Mouse (Mus musculus): ENCODE measurements around the gene Pde4d.

Pde4d gene

GRCm38 (mm10) chr13:108449116-108450097 is at the start of gene Pde4d:
Pde4d (plus strand) TSS chr13:108449948.
- no peak for DNase-seq (ENCODE audit: low spot score)

DNA sequence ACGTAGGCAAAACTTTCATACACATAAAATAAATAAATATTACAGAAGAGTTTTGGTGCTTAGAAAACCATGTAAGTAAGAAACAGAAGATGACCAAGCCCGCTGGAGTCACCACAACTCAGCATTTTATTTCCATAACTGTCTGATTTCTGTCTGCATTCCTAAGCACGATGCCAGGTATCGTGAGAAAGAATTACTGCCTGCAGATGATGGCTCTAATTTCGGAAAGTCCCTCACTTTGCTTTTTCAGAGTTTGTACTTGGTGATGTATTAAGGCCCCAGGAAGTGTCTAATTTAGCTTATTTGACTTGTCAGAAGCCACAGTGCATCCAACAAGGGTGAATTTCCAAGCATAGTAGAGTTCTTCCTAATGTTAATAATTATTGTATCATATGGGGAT is 46.6 kb upstream of the Pde4d start:
- DNase-seq (ENCODE audit: low spot score): no peak

DNA sequence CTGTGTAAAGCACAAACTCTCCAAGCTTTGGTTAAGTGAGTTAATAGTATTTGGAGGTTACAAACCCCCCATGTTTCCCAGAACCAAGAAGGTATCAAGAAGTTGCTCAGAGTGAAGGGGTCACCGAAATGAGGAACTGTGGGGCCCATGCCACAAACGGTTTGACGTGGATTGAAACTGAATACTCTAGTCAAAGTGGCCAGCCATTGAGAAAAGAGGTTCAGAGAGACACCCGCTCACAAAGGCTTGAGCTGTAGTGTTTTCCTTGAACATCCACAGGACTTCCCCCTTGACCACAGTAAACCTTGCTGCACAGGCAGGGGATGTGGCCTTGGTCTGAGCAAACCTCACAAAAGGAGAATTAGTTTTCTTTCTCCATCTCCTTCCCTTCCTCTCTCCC is 45.4 kb upstream of the Pde4d start:
- DNase-seq (ENCODE audit: low spot score): no peak

DNA sequence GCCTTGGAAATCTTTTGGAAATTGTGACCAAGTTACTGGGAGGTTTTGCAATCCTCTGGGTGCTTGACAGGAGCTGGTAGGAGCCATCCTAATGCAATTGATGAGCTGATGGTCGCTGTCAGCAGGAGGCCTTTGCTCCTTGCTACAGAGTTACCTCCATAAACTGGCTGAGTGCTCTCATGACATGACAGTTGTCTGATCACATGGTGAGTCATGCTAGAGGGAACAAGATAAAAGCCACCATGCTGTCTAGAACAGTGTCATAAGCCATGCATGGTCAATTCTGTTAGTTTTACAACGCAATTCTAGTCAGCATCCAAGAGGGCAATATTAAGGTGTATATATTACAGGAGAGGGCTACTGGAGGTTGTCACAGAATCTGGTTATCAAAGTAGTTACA is 34.3 kb upstream of the Pde4d start:
- DNase-seq (ENCODE audit: low spot score): no peak

DNA sequence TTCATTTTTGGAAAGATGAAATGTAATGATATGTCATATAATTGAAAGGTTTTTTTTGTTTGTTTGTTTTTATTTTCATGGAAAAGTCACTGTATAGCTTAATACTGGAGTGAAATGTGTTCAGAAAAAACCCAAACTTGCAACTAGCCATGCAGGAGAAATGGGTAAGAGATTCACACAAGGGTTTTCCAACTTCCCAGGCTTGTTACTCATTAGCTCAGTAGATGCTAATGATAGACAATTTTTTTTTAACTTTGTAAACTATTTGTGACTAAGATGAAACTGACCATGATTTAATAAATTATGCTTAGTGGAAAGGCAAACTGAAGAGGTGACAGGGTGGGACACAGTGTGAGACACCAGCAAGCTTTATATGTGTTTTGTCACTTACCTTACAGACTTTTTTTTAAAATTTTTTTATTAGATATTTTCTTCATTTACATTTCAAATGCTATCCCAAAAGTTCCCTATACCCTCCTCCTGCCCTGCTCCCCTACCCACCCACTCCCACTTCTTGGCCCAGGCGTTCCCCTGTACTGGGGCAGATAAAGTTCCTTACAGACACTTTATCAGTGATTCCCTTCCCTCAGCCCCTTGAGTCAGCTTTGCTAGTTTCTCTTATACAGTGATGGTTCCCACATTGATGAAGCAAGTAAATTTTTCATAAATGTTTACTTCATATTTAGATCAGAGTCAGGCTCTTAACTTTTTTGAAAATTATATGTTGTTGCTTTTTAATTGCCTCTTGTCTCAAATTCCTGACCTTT is 30.8 kb upstream of the Pde4d start:
- no peak for DNase-seq (ENCODE audit: low spot score)

DNA sequence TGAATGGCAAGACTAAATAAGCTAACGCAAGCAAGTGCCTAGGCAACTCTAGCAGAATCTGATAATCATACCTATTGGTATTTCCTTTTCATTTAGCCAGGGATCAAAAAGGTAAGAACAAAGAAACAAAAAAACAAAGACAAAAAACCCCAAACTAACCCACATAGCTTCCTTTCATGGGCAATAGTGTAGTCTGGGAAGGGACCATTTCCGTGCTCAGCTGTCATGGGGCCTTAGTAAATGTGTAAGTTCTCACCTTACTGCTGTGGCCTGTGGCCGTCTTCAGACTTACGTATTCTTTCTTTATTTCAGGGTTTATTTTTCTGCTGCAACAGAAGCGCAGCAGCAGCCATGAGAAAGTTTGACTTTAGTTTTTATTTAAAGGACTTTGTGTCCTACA is 23.4 kb upstream of the Pde4d start:
- no peak for DNase-seq (ENCODE audit: low spot score)

DNA sequence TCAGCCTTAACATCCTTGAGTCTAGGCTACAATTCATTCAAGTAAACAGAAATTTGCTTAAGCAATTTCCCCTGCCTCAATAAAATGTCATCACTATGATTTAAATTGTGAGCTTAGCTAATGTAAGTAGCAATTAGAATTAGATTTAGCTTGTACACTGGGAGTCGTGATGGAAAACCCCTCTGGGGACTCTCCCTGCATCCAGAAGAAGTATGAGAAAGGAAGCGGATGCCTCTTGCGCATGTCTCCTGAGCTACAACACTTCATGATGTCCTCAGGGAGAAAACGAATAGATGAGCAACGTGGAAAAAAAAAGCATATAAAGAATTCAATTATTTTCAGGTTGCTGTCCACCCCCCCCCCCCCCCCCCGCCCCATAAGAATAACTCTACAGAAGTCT is 20.9 kb upstream of the Pde4d start:
- no peak for DNase-seq (ENCODE audit: low spot score)

GRCm38 (mm10) chr13:108429623-108430022 is 20.1 kb upstream of the Pde4d start:
- no peak for DNase-seq (ENCODE audit: low spot score)

DNA sequence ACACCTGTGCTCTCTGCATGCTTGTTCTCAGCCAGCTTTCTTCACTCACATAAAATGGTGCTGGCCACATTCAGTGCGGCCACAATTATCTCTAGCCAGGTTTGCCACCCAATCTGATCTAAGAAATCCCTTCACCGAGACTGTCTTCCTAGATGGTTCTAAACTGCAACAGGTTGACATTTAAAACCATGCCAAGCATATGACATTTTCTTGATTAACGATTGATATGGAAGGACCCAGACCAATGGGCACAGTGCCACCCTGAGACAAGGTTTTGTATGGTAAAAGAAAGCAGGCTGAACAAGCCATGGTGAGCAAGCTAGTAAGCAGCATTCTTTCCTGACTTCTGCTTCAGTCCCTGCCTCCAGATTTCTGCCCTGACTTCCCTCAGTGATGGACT is 18.0 kb upstream of the Pde4d start:
- no peak for DNase-seq (ENCODE audit: low spot score)

DNA sequence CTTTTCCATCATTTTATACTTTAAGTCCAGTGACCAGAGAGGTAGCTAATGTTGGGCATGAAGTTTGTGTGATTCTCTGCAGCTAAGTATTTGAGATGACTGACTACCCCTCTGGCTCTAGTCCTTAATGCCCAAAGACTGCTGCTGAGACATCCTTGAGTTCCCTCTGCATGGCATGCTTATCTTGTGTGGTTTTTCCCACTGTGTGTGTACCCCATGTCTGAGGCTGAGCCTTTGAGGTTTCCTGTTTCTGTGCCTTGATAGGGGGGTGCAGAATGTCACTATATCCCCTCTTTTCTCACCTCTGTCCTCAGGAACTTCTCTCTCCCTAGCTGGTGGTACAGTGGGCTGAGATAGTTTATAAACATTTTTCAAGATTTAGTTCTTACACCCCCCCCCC is 14.1 kb upstream of the Pde4d start:
- no peak for DNase-seq (ENCODE audit: low spot score)

DNA sequence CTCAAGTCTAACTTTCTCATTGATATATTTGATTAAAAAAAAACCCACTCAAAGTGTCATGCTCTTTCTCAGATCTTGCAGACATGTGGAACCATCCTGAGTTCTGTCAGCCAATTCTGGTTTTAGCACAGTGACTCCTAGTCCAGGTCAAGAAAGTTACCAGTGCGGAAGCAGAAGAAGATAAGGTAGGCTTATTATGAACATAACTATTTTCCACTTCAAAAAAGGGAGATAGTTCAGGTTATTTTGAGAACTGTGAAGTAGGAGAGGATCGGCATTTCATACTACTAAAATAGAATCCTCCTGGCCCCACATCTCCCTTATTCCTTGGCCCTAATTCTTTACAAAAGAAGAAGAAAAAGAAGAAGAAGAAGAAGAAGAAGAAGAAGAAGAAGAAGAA is 12.3 kb upstream of the Pde4d start:
- no peak for DNase-seq (ENCODE audit: low spot score)

DNA sequence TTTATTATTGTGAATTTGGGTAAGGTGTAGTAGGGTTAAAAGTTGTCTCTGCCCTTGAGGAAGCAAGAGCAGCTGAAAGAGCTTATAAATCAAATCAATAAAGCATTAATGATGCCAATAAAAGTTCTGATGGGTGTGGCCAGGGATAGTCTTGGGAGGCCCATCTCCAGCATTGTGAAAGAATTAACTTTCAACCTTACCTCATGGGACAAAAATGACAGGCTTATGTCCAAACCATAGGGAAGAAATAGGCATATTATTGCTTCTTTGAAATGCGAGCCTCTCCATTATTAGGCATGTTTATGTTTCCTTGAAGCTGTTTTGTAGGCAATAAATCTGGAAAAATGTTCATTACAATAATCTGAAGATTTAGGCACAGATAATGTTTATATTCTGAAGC is 10.7 kb upstream of the Pde4d start:
- no peak for DNase-seq (ENCODE audit: low spot score)

DNA sequence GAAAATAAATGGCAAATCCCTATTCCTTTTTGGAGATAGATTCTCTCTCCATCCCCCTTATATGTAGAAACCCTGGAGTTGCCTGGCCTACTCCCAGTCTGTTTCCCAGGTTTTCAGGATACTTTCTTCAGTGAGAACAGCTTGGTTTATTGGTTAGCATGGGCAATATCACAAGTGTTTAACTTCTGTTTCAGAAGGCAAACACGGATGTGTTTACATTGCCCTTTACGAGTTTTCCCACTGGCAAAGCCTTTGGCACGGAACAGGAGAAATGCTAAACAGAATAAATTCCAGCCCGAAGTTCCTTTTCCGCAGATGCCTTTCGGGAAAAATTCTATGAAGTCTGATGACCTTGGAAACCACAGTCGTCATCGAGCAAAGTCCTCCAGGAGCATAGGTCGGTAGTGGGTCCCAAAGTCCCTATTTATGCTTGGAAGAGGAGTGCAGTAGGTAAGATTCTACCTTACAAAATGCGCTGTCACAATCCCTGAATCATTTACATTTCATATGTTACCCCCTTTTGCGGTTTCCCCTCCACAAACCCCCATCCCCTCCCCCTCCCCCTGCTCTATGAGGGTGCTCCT is 1.3 kb upstream of the Pde4d start:
- no peak for DNase-seq (ENCODE audit: low spot score)

DNA sequence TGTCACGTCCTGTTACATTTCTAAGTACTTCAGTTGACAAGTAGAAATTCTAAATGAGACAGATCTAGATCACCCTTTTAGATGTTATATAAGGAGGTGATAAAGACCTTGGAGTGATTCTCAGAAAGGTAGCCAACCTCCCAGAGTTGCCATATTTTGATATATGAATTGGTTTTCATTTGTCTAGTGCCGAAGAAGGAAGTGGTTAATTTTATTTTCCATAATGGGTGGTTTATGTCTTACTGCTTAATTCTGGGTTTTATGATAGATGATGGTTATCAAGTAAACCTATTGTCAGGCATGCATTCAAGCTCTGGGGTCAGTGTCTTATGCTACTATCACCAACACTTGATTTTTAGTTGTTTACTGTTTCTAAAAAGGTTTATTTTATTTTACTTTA is 1.4 kb downstream of the Pde4d start:
- no peak for DNase-seq (ENCODE audit: low spot score)

- no peak for DNase-seq (ENCODE audit: low spot score)
Observed at GRCm38 (mm10) chr13:108453064-108453919, 3.5 kb downstream of the Pde4d start.

- DNase-seq (ENCODE audit: low spot score): no peak
Observed at GRCm38 (mm10) chr13:108462518-108462917, 12.8 kb downstream of the Pde4d start.

DNA sequence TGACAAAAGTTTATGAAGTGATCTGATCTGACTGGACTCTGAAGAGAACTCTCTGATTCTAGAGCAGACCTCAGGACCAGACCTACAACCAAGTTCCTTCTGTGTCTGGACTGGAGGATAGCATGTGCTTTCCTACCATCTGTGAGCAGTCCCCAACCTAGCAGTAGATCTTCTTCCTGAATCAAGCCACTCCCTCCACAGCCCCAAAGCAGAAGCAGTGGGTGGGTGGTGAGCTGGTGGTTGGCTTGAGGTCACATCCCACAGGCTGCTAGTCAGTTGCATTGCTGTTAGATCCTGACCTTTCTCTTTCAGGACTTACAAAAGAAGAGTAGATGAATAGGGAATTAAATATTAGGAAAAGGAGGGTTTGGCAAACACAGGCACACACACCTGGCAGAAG is 16.0 kb downstream of the Pde4d start:
- DNase-seq (ENCODE audit: low spot score): no peak

- no peak for DNase-seq (ENCODE audit: low spot score)
Observed at GRCm38 (mm10) chr13:108467046-108467445, 17.3 kb downstream of the Pde4d start.

DNA sequence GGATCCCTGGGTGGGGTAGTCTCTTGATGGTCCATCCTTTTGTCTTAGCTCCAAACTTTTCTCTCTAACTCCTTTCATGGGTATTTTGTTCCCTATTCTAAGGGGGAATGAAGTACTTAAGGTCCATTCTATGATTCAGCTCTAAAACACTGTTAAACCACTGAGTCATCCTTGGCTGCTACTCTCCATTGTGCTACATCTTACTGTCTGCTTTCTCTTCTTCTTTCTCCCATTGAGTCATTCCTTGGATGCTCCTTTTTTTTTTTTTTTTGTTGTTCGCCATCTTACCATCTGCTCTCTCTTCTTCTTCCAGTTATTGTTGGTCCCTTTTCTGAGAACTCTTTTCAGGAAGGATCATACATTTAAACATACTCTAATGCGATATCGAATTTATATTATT is 30.7 kb downstream of the Pde4d start:
- DNase-seq (ENCODE audit: low spot score): no peak

- DNase-seq (ENCODE audit: low spot score): no peak
Observed at GRCm38 (mm10) chr13:108485036-108485435, 35.3 kb downstream of the Pde4d start.

DNA sequence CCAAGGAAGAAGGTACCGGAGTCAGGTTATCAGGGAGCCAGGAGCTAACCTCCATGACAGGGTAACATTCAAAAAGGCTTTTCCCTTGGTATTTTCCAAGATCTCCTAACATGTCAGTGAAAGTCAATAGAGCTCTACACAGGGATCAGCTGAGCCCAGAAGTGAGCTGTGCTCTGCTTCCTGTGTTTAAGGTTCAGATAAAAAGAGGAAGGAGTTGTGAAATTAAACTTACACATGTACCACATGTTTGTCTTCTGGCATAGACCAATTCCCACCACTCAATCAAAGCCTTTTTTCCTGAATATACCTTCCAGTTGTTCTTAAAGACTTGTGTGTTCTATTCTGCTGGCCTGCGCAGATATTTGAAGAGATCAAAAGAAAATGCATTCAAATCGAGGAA is 37.3 kb downstream of the Pde4d start:
- no peak for DNase-seq (ENCODE audit: low spot score)

DNA sequence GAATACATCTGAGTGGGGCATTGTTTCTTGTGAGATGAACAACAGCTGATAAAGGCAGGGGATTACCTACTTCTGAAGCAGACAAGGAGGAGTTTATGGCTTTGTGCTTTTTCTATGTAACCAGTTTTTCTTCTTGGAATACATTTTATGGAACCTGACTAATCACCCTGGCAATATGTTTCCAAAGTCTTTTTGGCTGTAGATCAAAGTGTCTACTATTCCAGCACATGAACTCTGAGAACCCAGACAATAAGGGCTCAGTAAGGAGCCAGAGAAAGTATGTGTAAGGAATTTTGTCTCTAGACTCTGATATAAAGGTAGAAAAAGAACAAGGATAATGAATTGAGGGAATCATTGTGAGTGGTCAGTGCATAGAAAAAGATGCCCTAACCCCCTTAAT is 40.1 kb downstream of the Pde4d start:
- no peak for DNase-seq (ENCODE audit: low spot score)

All from urinary bladder, postnatal 14 days (tissue).